In genomic region chr13:21179724-21180550, GRCm38 (mm10) we compare ENCODE assay signal across 8 mouse cellular contexts. TPM values are rescaled to one million over a fixed set of nuclear protein-coding genes. Genes with fewer than 3 reads are reported as not detected.
DNase-seq lines count a peak whose midpoint lies in the region; ATAC-seq and TF ChIP-seq lines count a peak whose summit lies in the region.

No protein-coding gene starts in this region.

- DNase-seq in ES-E14 (ENCODE audit: low read depth, low spot score), result no peak
- DNase-seq in cerebellum, adult 11 months, result peak; percentile 79
- peak; percentile 96 for DNase-seq in forebrain, embryonic 14.5 days (ENCODE audit: low spot score)
- DNase-seq in heart, postnatal 25 days (ENCODE audit: low spot score), result peak; percentile 84
- peak; percentile 73 to 89 for DNase-seq in layer of hippocampus, adult 2 months (ENCODE audit: low spot score in 2 of 2)
- DNase-seq in lung, embryonic 14.5 days, result peak; percentile 94
- DNase-seq in thymus, adult 18-20 months, result peak; percentile 75 to 87

- TF ChIP-seq CTCF in layer of hippocampus, adult 2 months (conservative IDR thresholded peaks at IDR 0.05), result no peak
- no peak for TF ChIP-seq CTCF in lung, embryonic 14.5 days (IDR thresholded peaks at IDR 0.05; ENCODE audit: low read depth)

- intact Hi-C loops in heart, postnatal 25 days (cut with DNase I), result no loop called here

- H3K9me3 ChIP-seq in ES-E14 (ENCODE audit: control insufficient read depth, insufficient read depth, low read depth, low read length), result no peaks in the 10 kb centered on the region
- H3K9me3 ChIP-seq in forebrain, embryonic 14.5 days (replicated peaks; ENCODE audit: control insufficient read depth, low read length), result no peaks in the 10 kb centered on the region
- H3K9me3 ChIP-seq in lung, embryonic 14.5 days (ENCODE audit: low read depth, low read length), result no peaks in the 10 kb centered on the region

- under 1% methylated on average over 78 of the region's 80 CpGs for WGBS in forebrain, embryonic 14.5 days
- under 1% methylated on average over 79 of the region's 80 CpGs for WGBS in lung, embryonic 14.5 days

- in situ Hi-C loops in ES-E14 (cut with MboI; ENCODE audit: low sequenced_read_pairs in 2 of 2, unreplicated experiment in 2 of 2), result no loop called here

- H3K4me1 ChIP-seq in ES-E14 (ENCODE audit: control insufficient read depth in 2 of 2, insufficient read depth in 2 of 2, low read length in 2 of 2, poor library complexity in 1 of 2), result peaks cover 4 to 10% of the 10 kb centered on the region in 2 experiments; a peak in 2 of 4 replicates
- peaks cover 21% of the 10 kb centered on the region for H3K4me1 ChIP-seq in forebrain, embryonic 14.5 days (ENCODE audit: control insufficient read depth, insufficient read depth, low read length)
- H3K4me1 ChIP-seq in lung, embryonic 14.5 days (ENCODE audit: insufficient read depth), result peaks cover 13% of the 10 kb centered on the region; the same call in 1 of the 2 replicates

- H3K4me3 ChIP-seq in ES-E14 (ENCODE audit: insufficient read depth in 1 of 2, low read depth in 1 of 2, low read length in 2 of 2, poor library complexity in 1 of 2, severe bottlenecking in 1 of 2), result peak overlapping the region; percentile 90 to 94
- peak overlapping the region; percentile 99 for H3K4me3 ChIP-seq in forebrain, embryonic 14.5 days (ENCODE audit: low read depth, low read length)
- H3K4me3 ChIP-seq in layer of hippocampus, adult 2 months, result peak overlapping the region; percentile 87
- peak overlapping the region; percentile 100 for H3K4me3 ChIP-seq in lung, embryonic 14.5 days (ENCODE audit: low read depth, low read length)

- peaks cover 23% of the 10 kb centered on the region for H3K36me3 ChIP-seq in ES-E14 (ENCODE audit: control insufficient read depth, insufficient read depth, low read length, poor library complexity, severe bottlenecking)
- H3K36me3 ChIP-seq in forebrain, embryonic 14.5 days (ENCODE audit: control insufficient read depth, insufficient read depth, low read length), result peaks cover 32% of the 10 kb centered on the region
- peaks cover 33% of the 10 kb centered on the region for H3K36me3 ChIP-seq in lung, embryonic 14.5 days (ENCODE audit: insufficient read depth)

- peak; percentile 97 for ATAC-seq in forebrain, embryonic 14.5 days
- ATAC-seq in lung, embryonic 14.5 days (ENCODE audit: insufficient read depth), result peak; percentile 96
- ATAC-seq in neutrophil, adult 5-6 weeks (ENCODE audit: extremely low read depth, insufficient number of reproducible peaks, low FRiP score, poor library complexity, severe bottlenecking), result peak; percentile 80

- peak overlapping the region; percentile 93 for H3K27ac ChIP-seq in ES-E14 (ENCODE audit: insufficient read depth, low read depth, low read length, poor library complexity, severe bottlenecking)
- peak overlapping the region; percentile 94 for H3K27ac ChIP-seq in forebrain, embryonic 14.5 days (ENCODE audit: low read depth, low read length)
- H3K27ac ChIP-seq in layer of hippocampus, adult 2 months, result peak overlapping the region; percentile 92
- peak overlapping the region; percentile 97 for H3K27ac ChIP-seq in lung, embryonic 14.5 days (ENCODE audit: low read depth)

- peak overlapping the region; percentile 76 for H3K4me2 ChIP-seq in forebrain, embryonic 14.5 days (ENCODE audit: low read length)
- H3K4me2 ChIP-seq in lung, embryonic 14.5 days, result peak overlapping the region; percentile 89

- H3K27me3 ChIP-seq in forebrain, embryonic 14.5 days (replicated peaks; ENCODE audit: control insufficient read depth, insufficient read depth, low read length), result no peaks in the 10 kb centered on the region
- no peaks in the 10 kb centered on the region for H3K27me3 ChIP-seq in lung, embryonic 14.5 days (ENCODE audit: insufficient read depth, low read length)

- peak overlapping the region; percentile 95 for H3K9ac ChIP-seq in ES-E14 (ENCODE audit: insufficient read depth, low read depth, low read length, poor library complexity, severe bottlenecking)
- peak overlapping the region; percentile 89 for H3K9ac ChIP-seq in forebrain, embryonic 14.5 days (ENCODE audit: low read length)
- H3K9ac ChIP-seq in lung, embryonic 14.5 days, result peak overlapping the region; percentile 96

TF ChIP-seq in ES-E14, 5 proteins besides CTCF, POLR2A, EP300 and RAD21:
- no peak for TF ChIP-seq MAFK (IDR thresholded peaks at IDR 0.05; ENCODE audit: insufficient read depth, low read depth, low read length)
- TF ChIP-seq HCFC1 (IDR thresholded peaks at IDR 0.05; ENCODE audit: borderline replicate concordance, insufficient read depth, low read length), result peak; percentile 26; the same call in 1 of the 2 replicates
- TF ChIP-seq ZC3H11A (IDR thresholded peaks at IDR 0.05; ENCODE audit: borderline replicate concordance, low read depth, low read length), result no peak
- no peak for TF ChIP-seq CHD2 (IDR thresholded peaks at IDR 0.05; ENCODE audit: low read depth, low read length)
- no peak for TF ChIP-seq ZNF384 (IDR thresholded peaks at IDR 0.05; ENCODE audit: low read depth, low read length)

RNA-seq across cellular contexts. Expression of gene Trim27, which starts 0.7 kb away (rescaled TPM):
- 115 and 128 TPM in 2 replicates for total RNA-seq in ES-E14 (2012; rRNA removed)
- polyA plus RNA-seq in forebrain, embryonic 14.5 days (2014; fragmentation: Nextera tagmentation; extraction: Ambion mirVana), result 80.7 and 82.3 TPM in 2 replicates
- total RNA-seq in heart, postnatal 25 days (2021), result 10 to 100 TPM; 18.8 to 19.0 TPM
- 10 to 100 TPM; 38.7 to 39.9 TPM for total RNA-seq in layer of hippocampus, adult 2 months (2021)
- polyA plus RNA-seq in lung, embryonic 14.5 days (2014; fragmentation: Nextera tagmentation; extraction: Ambion mirVana), result 158 and 173 TPM in 2 replicates
- 85.7 and 96.0 TPM in 2 replicates for total RNA-seq in neutrophil, adult 5-6 weeks (2017)

RNA-seq across cellular contexts. Expression of gene Olfr1368, which starts 34.3 kb away (rescaled TPM):
- not detected in 2 replicates for total RNA-seq in ES-E14 (2012; rRNA removed)
- not detected in 2 replicates for polyA plus RNA-seq in forebrain, embryonic 14.5 days (2014; fragmentation: Nextera tagmentation; extraction: Ambion mirVana)
- not detected for total RNA-seq in heart, postnatal 25 days (2021)
- total RNA-seq in layer of hippocampus, adult 2 months (2021), result not detected
- not detected in 2 replicates for polyA plus RNA-seq in lung, embryonic 14.5 days (2014; fragmentation: Nextera tagmentation; extraction: Ambion mirVana)
- total RNA-seq in neutrophil, adult 5-6 weeks (2017), result not detected in 2 replicates

RNA-seq across cellular contexts. Expression of gene Olfr263, which starts 50.5 kb away (rescaled TPM):
- not detected in 2 replicates for total RNA-seq in ES-E14 (2012; rRNA removed)
- not detected in 2 replicates for polyA plus RNA-seq in forebrain, embryonic 14.5 days (2014; fragmentation: Nextera tagmentation; extraction: Ambion mirVana)
- total RNA-seq in heart, postnatal 25 days (2021), result not detected
- total RNA-seq in layer of hippocampus, adult 2 months (2021), result not detected
- not detected in 2 replicates for polyA plus RNA-seq in lung, embryonic 14.5 days (2014; fragmentation: Nextera tagmentation; extraction: Ambion mirVana)
- total RNA-seq in neutrophil, adult 5-6 weeks (2017), result not detected in 2 replicates
